Mouse (Mus musculus) erythroblast, adult 5-6 weeks (primary cell): ENCODE results near the gene Mtif3. TPM values are rescaled to one million over a fixed set of nuclear protein-coding genes. Genes with fewer than 3 reads are reported as not detected.
"Not testable (repeated sequence)": the region's sequence is repeated elsewhere in the genome, so short reads cannot be mapped to it uniquely, and the experiment has no call there.

ENCODE experiments used
- ATAC-seq: replicated peaks from 2 replicates; pipeline ENCODE4 v1.8.0; 2016; ENCODE audit warnings: moderate number of reproducible peaks, mild to moderate bottlenecking, moderate TSS enrichment, inconsistent platforms; ENCODE audit not compliant: poor library complexity, low FRiP score, severe bottlenecking
- total RNA-seq, 2 experiments: library from RNA; stranded (forward) in 1 of 2; stranded (reverse) in 1 of 2; fragments of 150-400 nt in 1 of 2; fragments of 200-764, 138-1000 nt in 1 of 2; gene quantifications; 2 replicates each; pipeline versions ENCODE4 v1.2.3 to v1.2.4; 2015 to 2017; ENCODE audit warnings: low replicate concordance in 2 of 2

Gene Mtif3
- total RNA-seq, 2 experiments from 2014 or later = 0.58 to 7.5 TPM

GRCm38 (mm10) chr5:146920314-146921161 lies 43.1 kb downstream of the Mtif3 start:
- no peak for ATAC-seq

- ATAC-seq = no peak
Measured at GRCm38 (mm10) chr5:146919874-146920273, 43.7 kb downstream of the Mtif3 start.

GRCm38 (mm10) chr5:146917357-146917756 lies 46.2 kb downstream of the Mtif3 start:
- not testable (repeated sequence) for ATAC-seq

- ATAC-seq = no peak
Measured at GRCm38 (mm10) chr5:146916806-146917205, 46.8 kb downstream of the Mtif3 start.

- ATAC-seq = no peak
Measured at GRCm38 (mm10) chr5:146916273-146916672, 47.3 kb downstream of the Mtif3 start.

GRCm38 (mm10) chr5:146914088-146914766 lies 49.4 kb downstream of the Mtif3 start:
- peak; percentile 69; the same call in 1 of the 2 replicates for ATAC-seq

- ATAC-seq = no peak
Measured at GRCm38 (mm10) chr5:146913355-146913754, 50.2 kb downstream of the Mtif3 start.

- no peak for ATAC-seq
Measured at GRCm38 (mm10) chr5:146912206-146912605, 51.4 kb downstream of the Mtif3 start.

GRCm38 (mm10) chr5:146908629-146909028 lies 55.0 kb downstream of the Mtif3 start:
- ATAC-seq = no peak

- no peak for ATAC-seq
Measured at GRCm38 (mm10) chr5:146907533-146907932, 56.1 kb downstream of the Mtif3 start.

- ATAC-seq = peak; percentile 65
Measured at GRCm38 (mm10) chr5:146905486-146906172, 58.0 kb downstream of the Mtif3 start.

GRCm38 (mm10) chr5:146904404-146904803 lies 59.2 kb downstream of the Mtif3 start:
- ATAC-seq = peak; percentile 67; the same call in 1 of the 2 replicates

Other genes starting within 250 kb of the Mtif3 start
- gene Usp12, start 168.8 kb downstream of the Mtif3 start, total RNA-seq (2015; ENCODE audit: low replicate concordance) = 7.9 and 8.6 TPM in 2 replicates
- gene Usp12, start 168.8 kb downstream of the Mtif3 start, total RNA-seq (2017; ENCODE audit: low replicate concordance) = 7.1 and 11.2 TPM in 2 replicates
- gene Rpl21, start 130.9 kb downstream of the Mtif3 start, total RNA-seq (2015; ENCODE audit: low replicate concordance) = 373 and 491 TPM in 2 replicates
- 439 and 475 TPM in 2 replicates for gene Rpl21, start 130.9 kb downstream of the Mtif3 start, total RNA-seq (2017; ENCODE audit: low replicate concordance)
- not detected in 2 replicates for gene Rasl11a, start 118.7 kb downstream of the Mtif3 start, total RNA-seq (2015; ENCODE audit: low replicate concordance)
- not detected in 2 replicates for gene Rasl11a, start 118.7 kb downstream of the Mtif3 start, total RNA-seq (2017; ENCODE audit: low replicate concordance)
- 5.0 and 46.5 TPM in 2 replicates for gene Gtf3a, start 15.1 kb downstream of the Mtif3 start, total RNA-seq (2015; ENCODE audit: low replicate concordance)
- 22.2 and 23.8 TPM in 2 replicates for gene Gtf3a, start 15.1 kb downstream of the Mtif3 start, total RNA-seq (2017; ENCODE audit: low replicate concordance)
- gene Lnx2, start 112.8 kb upstream of the Mtif3 start, total RNA-seq (2015; ENCODE audit: low replicate concordance) = 0.84 and 6.5 TPM in 2 replicates
- gene Lnx2, start 112.8 kb upstream of the Mtif3 start, total RNA-seq (2017; ENCODE audit: low replicate concordance) = 1.8 and 2.0 TPM in 2 replicates
- gene Polr1d, start 113.2 kb upstream of the Mtif3 start, total RNA-seq (2015; ENCODE audit: low replicate concordance) = 27.9 and 36.6 TPM in 2 replicates
- gene Polr1d, start 113.2 kb upstream of the Mtif3 start, total RNA-seq (2017; ENCODE audit: low replicate concordance) = 26.9 and 28.7 TPM in 2 replicates
- gene Gsx1, start 224.9 kb upstream of the Mtif3 start, total RNA-seq (2015; ENCODE audit: low replicate concordance) = not detected in 2 replicates
- gene Gsx1, start 224.9 kb upstream of the Mtif3 start, total RNA-seq (2017; ENCODE audit: low replicate concordance) = not detected in 2 replicates